Mouse (Mus musculus) intestine, embryonic 15.5 days (tissue): ENCODE measurements at regions not wholly inside any gene's neighbourhood (a gene's known extent, or its start where the extent isn't known, plus 50 kb on each side); places are given as distances from the start of the nearest gene placed in this dataset.

Source experiments
- ATAC-seq: fragments of 200-750 bp; cut with Nextera tagmentation; 2 replicates; pipeline ENCODE4 v1.8.0; 2017; ENCODE audit warnings: moderate TSS enrichment, moderate library complexity
- H3K27ac ChIP-seq: fragments of 300-500 bp; sonication (generic); 2 replicates; pipeline ENCODE4 v1.5.1; 2015; ENCODE audit warnings: mild to moderate bottlenecking, inconsistent platforms
- H3K27me3 ChIP-seq: fragments of 300-500 bp; sonication (generic); replicated peaks from 2 replicates; pipeline ENCODE4 v1.6.1; 2015; ENCODE audit warnings: inconsistent platforms
- H3K36me3 ChIP-seq: fragments of 300-500 bp; sonication (generic); 2 replicates; pipeline ENCODE4 v1.6.1; 2015; ENCODE audit warnings: inconsistent platforms
- H3K4me1 ChIP-seq: fragments of 300-500 bp; sonication (generic); replicated peaks from 2 replicates; pipeline ENCODE4 v1.6.1; 2015; ENCODE audit warnings: inconsistent platforms
- H3K4me2 ChIP-seq: fragments of 300-500 bp; sonication (generic); replicated peaks from 2 replicates; pipeline ENCODE4 v1.6.1; 2015; ENCODE audit warnings: mild to moderate bottlenecking, inconsistent platforms
- H3K4me3 ChIP-seq: fragments of 300-500 bp; sonication (generic); replicated peaks from 2 replicates; pipeline ENCODE4 v1.5.1; 2015; ENCODE audit warnings: inconsistent platforms
- H3K9ac ChIP-seq: fragments of 300-500 bp; sonication (generic); 2 replicates; pipeline ENCODE4 v1.6.1; 2015; ENCODE audit warnings: inconsistent platforms
- H3K9me3 ChIP-seq: fragments of 300-500 bp; sonication (generic); 2 replicates; pipeline ENCODE4 v1.6.1; 2016; ENCODE audit warnings: inconsistent platforms
- WGBS: fragments of 180-500 bp; shearing (Covaris S2); methylation state at CpG from one replicate; pipeline ENCODE4 v1.1.7; 2015; 5-methylcytosine and 5-hydroxymethylcytosine counted together

GRCm38 (mm10) chr15:10898309-10898708 lies 53.8 kb upstream of the C1qtnf3 start:
- Histone ChIP-seq H3K36me3 (no peaks in the 10 kb centered on the region), H3K27ac (no peak overlapping the region), H3K4me1 (no peaks in the 10 kb centered on the region), H3K9ac (no peak overlapping the region), H3K4me3 (no peak overlapping the region), H3K4me2 (no peak overlapping the region), H3K9me3 (no peaks in the 10 kb centered on the region), H3K27me3 (no peaks in the 10 kb centered on the region)
- WGBS, result 72% methylated on average over 5 of the region's 5 CpGs
- ATAC-seq, result no peak

- WGBS, result 55% methylated on average over 4 of the region's 4 CpGs
- H3K4me3 ChIP-seq, result no peak overlapping the region
- H3K9ac ChIP-seq, result no peak overlapping the region
- no peak for ATAC-seq
- H3K27me3 ChIP-seq, result no peaks in the 10 kb centered on the region
- no peaks in the 10 kb centered on the region for H3K9me3 ChIP-seq
- no peak overlapping the region for H3K4me2 ChIP-seq
- no peaks in the 10 kb centered on the region for H3K36me3 ChIP-seq
- no peaks in the 10 kb centered on the region for H3K4me1 ChIP-seq
- no peak overlapping the region for H3K27ac ChIP-seq
Observed at GRCm38 (mm10) chr15:10898715-10899486, 53.2 kb upstream of the C1qtnf3 start.

GRCm38 (mm10) chr15:10899904-10900303 lies 52.2 kb upstream of the C1qtnf3 start:
- Histone ChIP-seq H3K4me2 (no peak overlapping the region), H3K27ac (no peak overlapping the region), H3K27me3 (no peaks in the 10 kb centered on the region), H3K4me1 (no peaks in the 10 kb centered on the region), H3K36me3 (no peaks in the 10 kb centered on the region), H3K4me3 (no peak overlapping the region), H3K9ac (no peak overlapping the region), H3K9me3 (no peaks in the 10 kb centered on the region)
- no peak for ATAC-seq
- 93% methylated on average over 7 of the region's 7 CpGs for WGBS

GRCm38 (mm10) chr15:10901075-10901474 lies 51.1 kb upstream of the C1qtnf3 start:
- Histone ChIP-seq H3K9ac (no peak overlapping the region), H3K4me2 (no peak overlapping the region), H3K27ac (no peak overlapping the region), H3K9me3 (no peaks in the 10 kb centered on the region), H3K4me1 (no peaks in the 10 kb centered on the region), H3K4me3 (no peak overlapping the region), H3K27me3 (no peaks in the 10 kb centered on the region), H3K36me3 (no peaks in the 10 kb centered on the region)
- 43% methylated on average over 3 of the region's 3 CpGs for WGBS
- ATAC-seq, result no peak

- H3K4me3 ChIP-seq, result no peak overlapping the region
- H3K36me3 ChIP-seq, result no peaks in the 10 kb centered on the region
- no peak for ATAC-seq
- no peak overlapping the region for H3K4me2 ChIP-seq
- H3K27ac ChIP-seq, result no peak overlapping the region
- no peaks in the 10 kb centered on the region for H3K4me1 ChIP-seq
- H3K9me3 ChIP-seq, result no peaks in the 10 kb centered on the region
- WGBS, result 50% methylated on average over 1 of the region's 1 CpGs
- no peak overlapping the region for H3K9ac ChIP-seq
- H3K27me3 ChIP-seq, result no peaks in the 10 kb centered on the region
Observed at GRCm38 (mm10) chr15:10901745-10902262, 50.3 kb upstream of the C1qtnf3 start.
